Mouse (Mus musculus) lung, embryonic 14.5 days (tissue): ENCODE results near the gene Aipl1. TPM values are rescaled to one million over a fixed set of nuclear protein-coding genes. Genes with fewer than 3 reads are reported as not detected.
A peak's percentile ranks its signal among the peaks of the same experiment; 100 is the strongest.

Experiments used
- ATAC-seq: fragments of 200-750 bp; cut with Nextera tagmentation; 2 replicates; pipeline ENCODE4 v1.8.0; 2017; ENCODE audit warnings: mild to moderate bottlenecking, moderate TSS enrichment, moderate library complexity; ENCODE audit not compliant: insufficient read depth
- DNase-seq: peaks from one replicate; pipeline ENCODE4 v3.0.0-alpha.2; 2015
- H3K27ac ChIP-seq: fragments of 300-500 bp; sonication (generic); 2 replicates; pipeline ENCODE4 v1.5.1; 2014; ENCODE audit warnings: low read depth, mild to moderate bottlenecking, moderate library complexity
- H3K27me3 ChIP-seq: fragments of 300-500 bp; sonication (generic); 2 replicates; pipeline ENCODE4 v1.6.1; 2014; ENCODE audit warnings: low read length, control low read depth; ENCODE audit not compliant: insufficient read depth
- H3K36me3 ChIP-seq: fragments of 300-500 bp; sonication (generic); 2 replicates; pipeline ENCODE4 v1.6.1; 2014; ENCODE audit warnings: control low read depth; ENCODE audit not compliant: insufficient read depth
- H3K4me1 ChIP-seq: fragments of 300-500 bp; sonication (generic); 2 replicates; pipeline ENCODE4 v1.6.1; 2014; ENCODE audit warnings: antibody characterized with exemption, control low read depth; ENCODE audit not compliant: insufficient read depth
- H3K4me2 ChIP-seq: fragments of 300-500 bp; sonication (generic); 2 replicates; pipeline ENCODE4 v1.6.1; 2014; ENCODE audit warnings: mild to moderate bottlenecking
- H3K4me3 ChIP-seq: fragments of 300-500 bp; sonication (generic); 2 replicates; pipeline ENCODE4 v1.5.1; 2014; ENCODE audit warnings: low read depth, low read length
- H3K9ac ChIP-seq: fragments of 300-500 bp; sonication (generic); 2 replicates; pipeline ENCODE4 v1.6.1; 2014
- H3K9me3 ChIP-seq: fragments of 300-500 bp; sonication (generic); 2 replicates; pipeline ENCODE4 v1.6.1; 2016; ENCODE audit warnings: low read depth, low read length, control low read depth
- CTCF ChIP-seq: IDR thresholded peaks from 2 replicates; pipeline ENCODE4 v1.5.1; 2016; ENCODE audit warnings: antibody characterized with exemption, low read depth
- WGBS: fragments of 180-500 bp; shearing (Covaris S2); extraction: QIAGEN DNeasy Blood & Tissue Kit; methylation state at CpG from one replicate; pipeline ENCODE4 v1.1.7; 2014; 5-methylcytosine and 5-hydroxymethylcytosine counted together
- polyA plus RNA-seq: library from polyadenylated mRNA; unstranded; fragments of >200 nt; fragmentation: Nextera tagmentation; extraction: Ambion mirVana; gene quantifications from 2 replicates; pipeline ENCODE4 v1.2.1, GENCODE M21; 2014

Aipl1 gene
- polyA plus RNA-seq, 1 experiment from 2014 or later, result 0.38 TPM

DNA sequence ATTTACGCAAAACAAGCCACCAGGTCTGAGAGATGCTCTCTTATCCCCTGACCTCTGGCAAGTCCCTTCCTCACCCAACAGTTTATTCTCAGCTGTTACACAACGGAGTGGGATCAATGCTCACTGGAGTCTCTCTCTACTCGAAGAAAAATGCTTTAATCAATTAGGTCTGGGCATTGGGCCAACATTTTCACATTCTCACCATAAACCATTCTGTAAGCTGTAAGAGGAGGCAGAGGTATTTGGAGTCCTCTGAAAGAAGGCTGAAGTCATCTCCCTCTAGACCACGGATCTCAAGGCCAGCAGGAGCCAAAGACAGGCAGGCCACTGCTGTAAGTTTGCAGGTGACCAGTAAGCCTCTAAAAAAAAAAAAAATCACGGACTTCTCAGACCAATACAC, 26.9 kb downstream of the Aipl1 start:
- Histone ChIP-seq H3K36me3 (no peaks in the 10 kb centered on the region), H3K9ac (no peak overlapping the region), H3K9me3 (no peaks in the 10 kb centered on the region), H3K4me3 (no peak overlapping the region), H3K4me1 (no peaks in the 10 kb centered on the region), H3K27ac (no peak overlapping the region), H3K4me2 (no peak overlapping the region), H3K27me3 (no peaks in the 10 kb centered on the region)
- peak; percentile 63 for DNase-seq
- WGBS, result 23% methylated on average over 5 of the region's 5 CpGs
- TF ChIP-seq CTCF, result no peak
- no peak for ATAC-seq

DNA sequence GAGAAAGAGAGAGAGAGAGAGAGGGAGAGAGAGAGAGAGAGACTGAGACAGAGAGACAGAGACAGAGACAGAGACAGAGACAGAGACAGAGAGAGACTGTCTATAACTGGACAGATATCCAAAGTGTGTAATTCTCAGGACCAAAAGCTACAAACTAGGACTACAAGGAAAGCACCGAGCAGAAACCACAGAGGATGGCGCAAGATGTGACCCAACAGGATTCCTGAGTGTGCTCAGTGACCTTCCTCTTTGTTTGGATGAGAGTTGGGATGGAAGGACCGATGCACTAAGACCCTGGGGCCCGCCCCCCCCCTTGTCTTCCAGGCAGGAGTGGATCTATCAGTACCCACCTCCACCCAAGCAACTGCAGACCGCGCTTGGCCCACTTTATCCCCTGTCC, 31.8 kb downstream of the Aipl1 start:
- Histone ChIP-seq H3K27ac (no peak overlapping the region), H3K27me3 (no peaks in the 10 kb centered on the region), H3K36me3 (no peaks in the 10 kb centered on the region), H3K4me2 (no peak overlapping the region), H3K9me3 (no peaks in the 10 kb centered on the region), H3K4me3 (no peak overlapping the region), H3K4me1 (no peaks in the 10 kb centered on the region), H3K9ac (no peak overlapping the region)
- 80% methylated on average over 6 of the region's 6 CpGs for WGBS
- no peak for TF ChIP-seq CTCF
- ATAC-seq (no peak), DNase-seq (no peak)

DNA sequence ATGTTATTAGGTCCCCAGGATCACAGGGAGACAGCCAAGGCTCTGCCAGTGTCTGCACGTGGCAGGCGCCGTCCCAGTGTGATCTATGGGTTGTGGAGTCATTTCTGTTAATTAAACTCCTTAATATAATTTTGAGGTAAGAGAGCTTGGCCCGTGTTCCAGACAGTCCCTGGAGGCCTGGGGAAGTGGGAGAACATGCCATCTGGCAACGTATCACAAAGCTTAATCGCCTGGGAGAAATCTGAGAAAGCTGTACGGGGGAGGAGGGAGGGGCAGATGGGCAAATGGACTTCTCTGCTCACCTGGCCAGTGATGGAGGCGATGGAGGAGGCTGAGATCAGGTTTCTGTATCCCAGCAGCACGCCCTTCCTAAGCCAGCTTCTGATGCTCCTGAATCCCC, 34.1 kb downstream of the Aipl1 start:
- Histone ChIP-seq H3K4me3 (no peak overlapping the region), H3K9me3 (no peaks in the 10 kb centered on the region), H3K27ac (no peak overlapping the region), H3K9ac (no peak overlapping the region), H3K27me3 (no peaks in the 10 kb centered on the region), H3K4me1 (no peaks in the 10 kb centered on the region), H3K4me2 (no peak overlapping the region), H3K36me3 (no peaks in the 10 kb centered on the region)
- 46% methylated on average over 9 of the region's 9 CpGs for WGBS
- TF ChIP-seq CTCF, result no peak
- ATAC-seq (no peak), DNase-seq (no peak)

DNA sequence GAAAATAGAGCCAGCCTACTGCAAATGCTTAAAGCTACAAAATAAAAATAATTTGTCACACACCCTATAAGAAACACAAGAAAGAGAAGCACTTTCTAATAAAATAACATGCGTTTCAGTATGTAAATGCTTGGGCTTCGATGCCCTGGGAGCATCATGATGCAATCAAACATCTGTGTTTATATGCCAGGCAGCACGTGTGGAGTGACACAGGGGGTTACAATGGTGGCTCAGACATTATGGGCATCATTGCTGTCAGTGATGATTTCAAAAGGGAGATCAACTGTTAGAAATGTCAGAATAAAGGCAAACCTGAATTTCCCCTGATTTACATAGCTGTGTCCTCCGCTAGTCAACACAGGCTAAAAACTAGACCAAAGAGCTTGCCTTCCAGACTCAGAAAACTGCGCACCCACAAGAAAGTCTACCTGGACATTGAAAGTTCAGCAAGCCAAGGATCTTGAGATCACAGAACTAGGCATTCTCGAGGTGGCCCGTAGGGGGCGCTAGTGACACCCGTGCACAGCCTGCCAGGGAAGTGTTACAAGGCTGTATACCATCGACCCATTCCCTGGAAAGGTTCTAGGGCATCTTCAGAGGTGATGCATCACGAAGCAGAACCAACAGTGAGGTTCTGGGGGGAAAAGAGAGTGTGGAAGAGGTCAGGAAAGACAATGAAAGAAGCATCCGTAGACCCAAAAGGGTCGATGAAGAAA, 35.0 kb downstream of the Aipl1 start:
- no peak overlapping the region for H3K27ac ChIP-seq
- no peaks in the 10 kb centered on the region for H3K9me3 ChIP-seq
- no peak overlapping the region for H3K4me2 ChIP-seq
- TF ChIP-seq CTCF, result peak; percentile 59
- H3K9ac ChIP-seq, result no peak overlapping the region
- no peaks in the 10 kb centered on the region for H3K27me3 ChIP-seq
- no peaks in the 10 kb centered on the region for H3K4me1 ChIP-seq
- DNase-seq (peak; percentile 40), ATAC-seq (no peak)
- H3K4me3 ChIP-seq, result no peak overlapping the region
- H3K36me3 ChIP-seq, result no peaks in the 10 kb centered on the region
- 43% methylated on average over 13 of the region's 13 CpGs for WGBS

DNA sequence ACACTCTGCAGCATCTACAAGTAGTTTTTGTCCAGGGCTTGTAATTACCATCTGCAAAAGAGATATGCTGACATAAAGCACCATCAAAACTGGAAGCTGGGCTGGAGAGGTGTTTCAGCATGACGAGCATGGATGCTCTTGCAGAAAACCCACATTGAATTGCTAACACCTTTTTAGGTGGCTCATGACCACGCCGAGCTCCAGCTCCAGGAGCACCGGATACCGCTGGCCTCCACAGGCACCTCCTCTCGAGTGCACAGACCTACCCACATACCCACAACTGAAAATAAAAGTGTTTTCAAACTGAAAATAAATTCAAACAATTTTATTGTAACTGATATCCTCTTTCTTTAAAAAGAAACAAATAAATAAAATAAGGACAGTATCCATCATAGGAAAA, 37.1 kb downstream of the Aipl1 start:
- no peak for DNase-seq
- 80% methylated on average over 6 of the region's 6 CpGs for WGBS
- no peak overlapping the region for H3K4me2 ChIP-seq

DNA sequence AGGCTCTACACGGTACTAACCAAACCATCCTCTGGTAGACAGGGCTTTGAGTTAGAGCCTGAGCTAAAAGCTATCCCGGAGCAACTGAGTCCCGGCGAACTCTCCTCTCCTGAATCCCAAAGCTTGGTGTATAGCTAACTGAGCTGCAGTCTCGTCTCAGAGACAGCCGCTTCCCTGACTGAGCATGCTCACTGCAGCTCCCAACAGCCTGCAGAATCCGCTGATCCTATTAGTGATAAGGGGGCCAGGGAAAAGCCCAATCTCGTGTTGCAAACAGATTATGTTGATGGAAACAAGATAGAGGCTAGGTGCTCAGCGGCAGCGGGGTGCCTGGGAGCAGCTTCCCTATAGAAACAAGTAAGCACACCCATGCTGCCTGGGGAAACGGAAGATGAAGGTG, 40.5 kb downstream of the Aipl1 start:
- Histone ChIP-seq H3K4me3 (no peak overlapping the region), H3K9me3 (no peaks in the 10 kb centered on the region), H3K4me2 (peak overlapping the region; percentile 46; the same call in 1 of the 2 replicates), H3K9ac (no peak overlapping the region), H3K4me1 (peaks cover 3% of the 10 kb centered on the region; the same call in 1 of the 2 replicates), H3K27me3 (no peaks in the 10 kb centered on the region), H3K36me3 (no peaks in the 10 kb centered on the region), H3K27ac (no peak overlapping the region)
- no peak for DNase-seq
- no peak for TF ChIP-seq CTCF
- 21% methylated on average over 11 of the region's 11 CpGs for WGBS
- ATAC-seq, result no peak

More for the DNA sequence above, 37.1 kb downstream of the Aipl1 start:
- TF ChIP-seq CTCF, result no peak
- ATAC-seq, result no peak
- Histone ChIP-seq H3K4me1 (peaks cover 3% of the 10 kb centered on the region; the same call in 1 of the 2 replicates), H3K9me3 (no peaks in the 10 kb centered on the region), H3K36me3 (no peaks in the 10 kb centered on the region), H3K27ac (no peak overlapping the region), H3K4me3 (no peak overlapping the region), H3K27me3 (no peaks in the 10 kb centered on the region), H3K9ac (no peak overlapping the region)

DNA sequence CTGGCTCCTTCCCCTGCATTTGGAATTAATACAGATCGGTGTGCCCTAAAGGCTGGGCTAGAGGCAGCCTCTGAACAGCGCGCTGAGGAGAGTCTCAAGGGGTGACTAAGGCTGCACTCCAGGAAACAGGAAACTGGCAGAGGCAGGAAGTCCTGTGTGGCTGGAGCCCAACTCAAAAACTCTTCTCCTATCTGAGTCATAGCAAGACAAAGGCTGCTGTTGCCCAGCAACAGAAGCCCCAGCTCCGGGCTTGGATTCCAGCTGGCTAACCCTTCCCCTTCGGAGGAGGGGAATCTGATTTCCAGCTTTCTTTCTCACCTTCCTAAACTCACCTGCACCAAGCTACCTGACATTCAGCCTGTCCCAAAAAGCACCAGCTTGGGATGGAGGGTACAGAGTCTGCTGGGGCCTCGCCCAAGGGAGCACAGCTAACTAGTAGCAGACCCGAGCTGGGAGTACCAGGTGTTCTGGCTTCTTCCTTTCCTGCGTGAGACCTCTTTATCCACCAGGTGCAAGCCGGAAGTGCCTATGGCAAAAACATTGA, 41.3 kb downstream of the Aipl1 start:
- H3K4me3 ChIP-seq, result no peak overlapping the region
- H3K27ac ChIP-seq, result peak overlapping the region; percentile 79
- DNase-seq, result peak; percentile 78
- 17% methylated on average over 9 of the region's 9 CpGs for WGBS
- H3K9me3 ChIP-seq, result no peaks in the 10 kb centered on the region
- peak; percentile 94 for ATAC-seq
- no peak overlapping the region for H3K9ac ChIP-seq
- no peaks in the 10 kb centered on the region for H3K27me3 ChIP-seq
- TF ChIP-seq CTCF, result no peak
- no peaks in the 10 kb centered on the region for H3K36me3 ChIP-seq
- peaks cover 3% of the 10 kb centered on the region; the same call in 1 of the 2 replicates for H3K4me1 ChIP-seq
- peak overlapping the region; percentile 46 for H3K4me2 ChIP-seq
